Mouse (Mus musculus) c-Kit-positive CD71-positive TER-119-positive erythroid progenitor cells, embryonic 14.5 days (primary cell): ENCODE results near the gene Mlh1.

Experiments
- DNase-seq: peaks from one replicate; pipeline ENCODE4 v3.0.0-alpha.2; 2013; ENCODE audit warnings: low spot score

The Mlh1 gene

DNA sequence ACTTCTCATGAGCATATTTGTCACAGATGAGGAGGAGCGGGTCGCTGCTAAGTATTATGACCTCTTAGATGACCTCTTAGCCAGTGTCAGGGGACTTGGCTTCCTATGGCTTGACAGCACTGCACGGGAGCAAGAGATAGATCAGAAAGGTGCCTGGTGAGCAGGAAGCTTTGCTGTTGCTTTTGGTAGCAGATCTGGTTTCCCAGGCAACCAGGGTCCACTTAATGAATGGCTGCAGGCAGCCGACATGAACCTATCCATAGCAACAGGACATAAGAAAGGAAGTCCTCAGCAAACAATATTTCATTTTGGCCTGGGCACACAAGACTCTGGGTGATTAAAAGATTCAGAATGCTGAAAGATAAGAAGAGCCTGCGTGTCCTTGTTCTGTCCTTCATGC lies 14.1 kb upstream of the Mlh1 start:
- DNase-seq = no peak

- DNase-seq = no peak
These were observed 13.5 kb upstream of the Mlh1 start for GRCm38 (mm10) chr9:111285061-111285460.

GRCm38 (mm10) chr9:111275156-111275555 lies 3.6 kb upstream of the Mlh1 start:
- no peak for DNase-seq

DNA sequence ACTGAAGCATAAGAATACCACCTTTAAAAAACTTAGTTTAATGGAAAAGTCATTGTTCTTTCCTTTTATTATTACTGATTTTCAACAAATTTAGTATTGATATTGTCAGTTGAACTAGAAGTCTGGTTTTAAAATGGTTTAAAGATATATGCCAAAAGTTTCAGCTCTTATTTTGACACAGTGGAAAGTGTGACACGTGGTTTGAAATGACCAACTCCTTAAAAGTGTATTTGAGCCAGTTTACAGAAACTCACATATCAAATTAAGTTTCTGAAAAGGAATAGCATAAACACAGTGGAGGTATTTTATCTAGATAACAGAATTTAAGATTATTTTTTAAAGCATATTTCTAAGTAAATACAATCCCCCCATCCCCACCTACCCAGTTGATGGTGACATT lies 2.4 kb upstream of the Mlh1 start:
- DNase-seq = no peak

DNA sequence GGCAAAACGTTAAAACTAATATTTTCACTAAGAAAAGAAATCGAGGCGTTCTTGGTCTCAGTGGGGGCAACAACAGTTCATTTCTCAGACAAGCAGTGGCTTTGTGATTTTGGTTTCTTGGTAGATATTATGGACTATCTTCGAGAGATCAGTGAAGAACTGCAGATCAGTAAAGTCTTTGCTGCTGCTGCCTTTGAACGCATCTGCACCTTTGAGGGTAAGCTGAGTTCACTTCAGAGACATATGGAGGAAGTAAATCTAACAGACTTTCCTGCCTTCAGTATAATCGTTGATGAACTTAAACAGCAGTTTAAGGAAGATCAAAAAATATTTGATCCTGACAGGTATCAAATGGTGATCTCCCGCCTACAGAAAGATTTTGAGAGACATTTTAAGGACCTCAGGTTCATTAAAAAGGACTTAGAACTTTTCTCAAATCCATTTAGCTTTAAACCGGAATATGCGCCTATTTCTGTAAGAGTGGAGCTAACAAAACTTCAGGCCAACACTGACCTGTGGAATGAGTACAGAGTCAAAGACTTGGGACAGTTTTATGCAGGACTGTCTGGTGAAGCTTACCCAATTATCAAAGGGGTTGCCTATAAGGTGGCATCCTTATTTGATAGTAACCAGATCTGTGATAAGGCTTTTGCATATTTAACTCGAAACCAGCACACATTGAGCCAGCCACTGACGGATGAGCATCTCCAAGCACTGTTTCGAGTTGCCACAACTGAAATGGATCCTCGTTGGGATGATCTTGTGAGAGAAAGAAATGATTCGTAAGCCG lies 1.6 kb upstream of the Mlh1 start:
- no peak for DNase-seq

GRCm38 (mm10) chr9:111272356-111272755 lies 765 bp upstream of the Mlh1 start:
- peak; percentile 52 for DNase-seq

GRCm38 (mm10) chr9:111271056-111271433 lies 546 bp downstream of the Mlh1 start:
- no peak for DNase-seq

- no peak for DNase-seq
These were observed 985 bp downstream of the Mlh1 start for GRCm38 (mm10) chr9:111270606-111271005.

GRCm38 (mm10) chr9:111267998-111268397 lies 3.6 kb downstream of the Mlh1 start:
- no peak for DNase-seq

DNA sequence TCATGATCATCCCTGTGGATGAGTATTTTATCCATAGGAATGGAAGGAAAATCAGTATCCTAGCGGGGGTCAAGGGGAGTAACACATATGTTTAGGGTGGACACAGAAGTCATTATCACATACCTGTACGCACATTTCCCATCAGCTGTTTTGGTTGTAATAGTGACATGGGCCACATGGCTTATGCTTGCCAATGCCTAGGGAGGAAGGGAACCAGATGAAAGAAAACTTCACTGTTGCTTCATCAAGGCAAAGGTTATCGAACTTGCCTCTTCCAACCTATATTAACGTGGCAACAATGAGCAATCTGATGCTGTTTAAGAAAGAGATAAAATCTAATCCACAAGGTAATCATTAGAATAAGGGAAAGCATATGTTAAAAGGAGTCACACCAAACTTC lies 10.2 kb downstream of the Mlh1 start:
- no peak for DNase-seq

GRCm38 (mm10) chr9:111260360-111260985 lies 11.1 kb downstream of the Mlh1 start:
- no peak for DNase-seq

GRCm38 (mm10) chr9:111252161-111252869 lies 19.3 kb downstream of the Mlh1 start:
- DNase-seq = no peak

- DNase-seq = peak; percentile 17
These were observed 23.8 kb downstream of the Mlh1 start for GRCm38 (mm10) chr9:111247682-111248246.

DNA sequence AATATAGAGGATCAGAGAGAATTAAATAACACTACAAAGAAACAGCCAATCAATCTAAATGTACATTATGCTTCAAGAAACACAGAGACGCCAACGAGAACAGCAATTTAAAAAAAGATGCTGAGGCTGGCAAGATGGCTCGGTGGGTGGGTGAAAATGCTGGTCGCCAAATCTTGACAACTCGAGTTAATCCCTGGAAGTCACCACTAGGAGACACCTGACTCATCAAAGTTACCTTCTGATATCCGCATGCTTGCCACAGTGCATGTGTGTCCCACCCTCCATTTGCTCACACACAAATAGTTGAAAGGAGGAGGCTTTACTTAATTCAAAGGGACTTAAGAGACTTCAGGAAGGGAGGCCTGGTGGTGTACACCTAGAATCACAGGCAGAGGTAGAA lies 26.0 kb downstream of the Mlh1 start:
- no peak for DNase-seq

DNA sequence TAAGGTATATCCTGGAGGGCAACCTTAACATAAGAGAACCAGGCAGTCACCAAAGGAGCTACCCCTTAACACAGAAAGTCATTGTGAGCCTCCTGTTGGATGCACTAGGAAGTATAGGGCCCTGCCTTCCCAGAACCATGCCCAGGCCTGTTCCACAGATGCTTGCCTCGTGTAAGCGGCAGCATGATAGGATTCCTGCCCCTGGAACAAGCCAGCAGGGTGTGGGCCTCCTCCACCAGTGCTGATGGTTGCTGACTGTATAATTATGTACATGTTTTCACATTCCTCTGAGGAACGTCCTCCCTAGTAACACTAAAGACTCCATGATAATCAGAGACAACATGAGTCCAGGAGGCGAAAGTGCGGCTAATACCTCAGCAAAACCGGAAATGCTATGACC lies 28.2 kb downstream of the Mlh1 start:
- no peak for DNase-seq

DNA sequence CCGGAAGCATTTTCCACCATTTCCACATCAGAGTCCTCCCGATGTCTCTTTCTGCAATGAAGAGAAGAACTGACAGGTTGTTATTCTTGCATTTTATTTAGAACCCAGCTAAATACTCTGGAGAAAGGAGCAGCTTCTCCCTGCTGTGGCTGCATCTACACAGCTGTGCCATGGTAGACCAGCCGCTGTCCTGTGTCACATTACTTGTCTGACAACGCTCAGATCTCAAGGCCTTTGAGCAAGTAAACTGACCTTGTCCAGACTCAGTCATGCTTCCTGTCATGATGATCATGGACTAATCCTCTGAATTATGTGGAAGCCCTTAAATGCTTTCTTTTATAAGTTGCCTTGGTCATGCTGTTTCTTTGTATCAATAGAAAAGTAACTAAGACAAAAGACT lies 31.8 kb downstream of the Mlh1 start:
- no peak for DNase-seq

- DNase-seq = no peak
These were observed 33.9 kb downstream of the Mlh1 start for GRCm38 (mm10) chr9:111237726-111238125.

DNA sequence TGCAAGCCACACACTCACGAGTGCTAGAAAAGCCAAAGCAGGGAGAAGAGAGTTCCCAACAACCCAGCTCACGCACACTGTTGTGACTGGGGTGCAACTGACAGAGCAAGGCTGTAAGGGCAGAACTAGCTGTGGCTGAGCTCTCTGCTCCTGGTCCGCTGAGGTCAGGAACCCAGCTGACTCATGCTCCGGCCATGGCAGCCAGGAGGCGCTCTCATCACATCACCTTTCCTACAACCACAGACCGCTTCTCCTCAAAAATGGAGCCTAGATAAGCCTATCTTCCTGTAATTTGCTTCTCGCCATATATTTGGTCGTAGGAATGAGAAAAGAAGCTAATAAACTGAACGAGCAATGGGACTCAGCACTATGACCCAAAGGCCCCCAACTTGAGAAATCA lies 36.9 kb downstream of the Mlh1 start:
- DNase-seq = no peak

DNA sequence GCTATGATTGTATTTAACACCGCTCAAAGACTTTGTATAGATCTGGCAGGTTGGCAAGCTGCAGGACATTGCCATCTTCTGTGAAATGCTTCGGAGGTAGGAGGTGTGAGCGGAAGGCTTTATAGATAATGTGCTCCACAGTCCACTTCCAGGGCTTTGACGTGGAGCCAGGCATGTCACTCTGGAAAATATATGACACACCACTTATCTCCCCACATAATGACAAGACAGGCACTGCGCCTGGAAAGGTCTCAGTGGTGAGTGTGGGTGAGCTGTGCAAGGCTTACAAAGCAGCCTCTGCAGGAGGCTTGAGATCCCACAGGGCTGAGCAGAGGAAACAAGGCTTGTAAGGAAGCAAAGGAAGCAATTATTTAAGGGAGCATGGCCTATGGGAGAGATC lies 43.1 kb downstream of the Mlh1 start:
- no peak for DNase-seq

GRCm38 (mm10) chr9:111223406-111223805 lies 48.2 kb downstream of the Mlh1 start:
- no peak for DNase-seq

DNA sequence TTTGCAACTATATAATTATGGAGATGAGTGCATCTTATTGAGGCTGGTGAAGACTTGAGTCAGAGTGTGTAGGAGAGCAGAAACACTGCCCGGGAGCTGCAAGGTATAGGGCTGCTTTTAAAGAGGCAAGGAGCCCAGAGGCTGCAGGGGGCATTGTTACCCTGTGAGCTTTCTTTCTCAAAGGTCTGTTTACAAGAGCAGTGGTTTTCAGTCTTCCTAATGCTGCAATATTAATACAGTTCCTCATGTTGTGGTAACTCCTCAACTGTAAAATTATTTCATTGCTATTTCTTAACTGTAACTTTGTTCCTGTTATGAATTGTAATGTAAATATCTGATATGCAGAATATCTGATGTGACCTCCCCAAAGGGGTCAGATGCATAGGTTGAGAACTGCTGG lies 50.0 kb downstream of the Mlh1 start:
- DNase-seq = no peak

DNA sequence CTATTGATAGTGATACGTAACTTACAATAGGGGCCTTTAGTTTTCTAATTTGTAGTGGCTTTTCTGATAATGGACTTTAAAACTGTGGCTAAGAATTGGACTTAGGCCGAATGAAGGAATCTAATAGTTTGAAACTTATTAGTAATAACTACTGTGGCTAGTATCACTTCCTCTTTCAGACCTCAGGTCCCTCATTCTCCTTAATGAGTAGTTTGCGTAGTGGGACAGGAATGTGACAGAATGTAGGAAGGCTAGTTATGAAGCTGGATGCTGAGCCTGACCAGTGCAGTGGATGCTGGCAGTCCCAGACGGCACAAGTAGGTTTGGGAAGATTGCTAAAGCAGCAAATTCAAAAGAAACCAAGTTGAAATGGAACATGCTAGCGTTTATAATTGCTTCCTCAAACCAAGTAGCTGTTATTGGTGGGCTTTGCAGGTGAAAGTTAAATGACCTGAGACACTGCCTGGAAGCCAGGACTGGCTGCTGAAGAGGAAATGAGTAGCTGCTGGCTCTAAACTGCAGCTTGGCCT lies 51.0 kb downstream of the Mlh1 start:
- no peak for DNase-seq

DNA sequence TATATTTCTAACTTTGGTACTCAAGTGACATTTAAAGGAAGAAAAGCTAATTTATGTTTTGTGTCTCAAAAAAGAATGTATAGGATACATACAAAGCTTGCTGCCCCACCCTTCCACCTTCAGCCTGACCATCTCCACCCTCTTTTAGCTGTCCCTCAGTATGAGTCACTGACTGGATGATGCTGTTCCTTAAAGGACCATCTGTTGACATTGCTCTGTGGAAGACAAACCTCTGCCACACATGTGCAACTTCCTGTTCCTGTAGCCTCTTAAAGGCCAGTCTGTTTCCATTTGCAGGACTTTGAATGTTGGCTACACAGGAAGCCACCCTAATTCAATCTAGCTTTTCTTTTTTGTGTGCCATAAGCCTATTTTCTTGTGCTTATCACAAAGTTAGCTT lies 55.2 kb downstream of the Mlh1 start:
- DNase-seq = no peak
